Mouse (Mus musculus) hindbrain, embryonic 11.5 days (tissue): Measurements from ENCODE around the gene Dbx2. TPM values are rescaled to one million over a fixed set of nuclear protein-coding genes. Genes with fewer than 3 reads are reported as not detected.

Source experiments
- ATAC-seq: fragments of 200-750 bp; cut with Nextera tagmentation; 2 replicates; pipeline ENCODE4 v1.8.0; 2017; ENCODE audit warnings: mild to moderate bottlenecking, moderate TSS enrichment, moderate library complexity; ENCODE audit not compliant: low FRiP score
- DNase-seq: peaks from one replicate; pipeline ENCODE4 v3.0.0-alpha.2; 2015; ENCODE audit warnings: low spot score
- H3K27ac ChIP-seq: fragments of 300-500 bp; sonication (generic); 2 replicates; pipeline ENCODE4 v1.5.1; 2014; ENCODE audit warnings: mild to moderate bottlenecking, low read depth, low read length
- H3K27me3 ChIP-seq: fragments of 300-500 bp; sonication (generic); 2 replicates; pipeline ENCODE4 v1.6.1; 2014; ENCODE audit warnings: mild to moderate bottlenecking, low read length, moderate library complexity, mixed read lengths; ENCODE audit not compliant: control insufficient read depth, insufficient read depth
- H3K36me3 ChIP-seq: fragments of 300-500 bp; sonication (generic); 2 replicates; pipeline ENCODE4 v1.6.1; 2014; ENCODE audit warnings: mild to moderate bottlenecking, low read length, moderate library complexity, mixed read lengths; ENCODE audit not compliant: control insufficient read depth, insufficient read depth
- H3K4me1 ChIP-seq: fragments of 300-500 bp; sonication (generic); replicated peaks from 2 replicates; pipeline ENCODE4 v1.6.1; 2014; ENCODE audit warnings: low read length, mixed read lengths; ENCODE audit not compliant: control insufficient read depth, insufficient read depth
- H3K4me2 ChIP-seq: fragments of 300-500 bp; sonication (generic); replicated peaks from 2 replicates; pipeline ENCODE4 v1.6.1; 2014; ENCODE audit warnings: mild to moderate bottlenecking, low read depth, low read length
- H3K4me3 ChIP-seq: fragments of 300-500 bp; sonication (generic); 2 replicates; pipeline ENCODE4 v1.5.1; 2014; ENCODE audit warnings: low read depth, low read length
- H3K9ac ChIP-seq: fragments of 300-500 bp; sonication (generic); 2 replicates; pipeline ENCODE4 v1.6.1; 2014; ENCODE audit warnings: low read depth, low read length
- H3K9me3 ChIP-seq: fragments of 300-500 bp; sonication (generic); 2 replicates; pipeline ENCODE4 v1.6.1; 2016; ENCODE audit warnings: low read length; ENCODE audit not compliant: control insufficient read depth
- WGBS: fragments of 180-500 bp; shearing (Covaris S2); extraction: QIAGEN DNeasy Blood & Tissue Kit; methylation state at CpG from one replicate; pipeline ENCODE4 v1.1.7; 2014; 5-methylcytosine and 5-hydroxymethylcytosine counted together
- polyA plus RNA-seq: library from polyadenylated mRNA; unstranded; fragments of >200 nt; fragmentation: Nextera tagmentation; extraction: Ambion mirVana; gene quantifications from 2 replicates; pipeline ENCODE4 v1.2.1, GENCODE M21; 2014

Dbx2 gene
- 5.6 and 7.1 TPM in 2 replicates for polyA plus RNA-seq

DNA sequence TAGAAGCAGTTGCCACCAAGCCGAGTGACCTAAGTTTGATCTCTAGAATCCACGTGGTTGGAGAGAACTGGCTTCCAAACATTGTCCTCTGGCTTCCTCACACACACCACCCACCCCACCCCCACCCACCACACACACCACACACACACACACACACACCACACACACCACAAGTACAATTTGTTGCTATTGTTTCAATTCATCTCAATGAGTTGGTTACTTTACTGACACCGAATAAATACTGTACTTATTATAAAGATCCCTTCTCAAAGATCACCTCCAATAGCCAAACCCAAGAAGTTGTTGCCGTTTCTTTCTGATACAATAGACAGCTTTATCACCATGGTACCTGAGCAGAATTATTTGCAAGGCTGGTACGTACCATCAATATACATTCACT, at the start of gene Dbx2:
Gene Dbx2, minus strand, starts transcription at position 101 of the 400 bp plus-strand sequence.
- 81% methylated on average over 5 of the region's 5 CpGs for WGBS
- H3K4me1 ChIP-seq, result 0 out of 2 replicates have a peak, but pooled peaks cover 2% of the 10 kb centered on the region
- DNase-seq (no peak), ATAC-seq (no peak)
- no peaks in the 10 kb centered on the region for H3K9me3 ChIP-seq
- H3K36me3 ChIP-seq, result no peaks in the 10 kb centered on the region
- no peak within 1 kb of the TSS for H3K27ac ChIP-seq
- H3K9ac ChIP-seq, result no peak within 1 kb of the TSS
- H3K4me2 ChIP-seq, result peak within 1 kb of the TSS; percentile 72
- H3K4me3 ChIP-seq, result no peak within 1 kb of the TSS
- H3K27me3 ChIP-seq, result peaks cover 47% of the 10 kb centered on the region

DNA sequence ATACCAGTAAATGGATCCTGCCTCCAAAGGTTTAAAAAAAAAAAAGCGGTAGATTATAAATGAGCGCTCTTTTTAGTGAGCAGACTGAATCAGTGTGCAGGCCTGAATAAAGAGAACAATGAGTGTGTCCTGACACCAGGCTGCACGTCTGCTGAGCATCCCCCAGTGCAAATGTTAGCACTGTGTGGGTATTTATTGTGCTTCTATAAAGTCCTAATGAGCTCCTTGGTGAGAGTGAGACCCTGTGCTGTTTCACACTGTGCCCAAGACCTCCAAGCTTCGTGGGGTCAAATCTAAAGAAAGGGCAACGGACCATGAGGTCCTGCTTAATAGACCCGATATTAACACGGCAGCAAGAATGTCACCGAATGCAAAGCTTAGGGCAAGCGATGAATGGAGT, 46.4 kb upstream of the Dbx2 start:
- Histone ChIP-seq H3K4me2 (no peak overlapping the region), H3K27me3 (peaks cover 48% of the 10 kb centered on the region), H3K36me3 (no peaks in the 10 kb centered on the region), H3K4me1 (0 out of 2 replicates have a peak, but pooled peaks cover 3% of the 10 kb centered on the region), H3K9me3 (no peaks in the 10 kb centered on the region), H3K4me3 (no peak overlapping the region), H3K9ac (no peak overlapping the region), H3K27ac (no peak overlapping the region)
- peak; percentile 53 for DNase-seq
- ATAC-seq, result peak; percentile 83
- WGBS, result 24% methylated on average over 9 of the region's 9 CpGs

DNA sequence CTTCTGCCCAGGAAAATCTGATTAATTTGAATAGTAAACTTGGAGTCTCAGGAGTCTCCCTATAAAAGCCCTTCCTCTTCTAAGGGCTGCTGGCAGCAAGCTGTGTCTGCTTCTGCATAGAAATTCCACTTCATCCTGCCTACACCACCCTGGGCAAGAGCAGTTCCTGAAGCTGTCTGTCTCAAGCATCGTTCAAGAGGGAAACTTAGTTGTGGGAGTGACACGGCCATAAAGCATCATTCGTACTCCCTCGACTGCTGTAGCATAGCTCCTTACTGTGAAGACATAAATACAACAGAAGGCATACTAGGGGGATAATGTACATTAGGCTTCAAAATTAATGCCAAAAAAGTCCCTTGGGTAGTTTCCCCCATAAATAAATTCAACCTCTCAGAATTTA, 45.8 kb upstream of the Dbx2 start:
- ATAC-seq (no peak), DNase-seq (no peak)
- no peak overlapping the region for H3K4me2 ChIP-seq

DNA sequence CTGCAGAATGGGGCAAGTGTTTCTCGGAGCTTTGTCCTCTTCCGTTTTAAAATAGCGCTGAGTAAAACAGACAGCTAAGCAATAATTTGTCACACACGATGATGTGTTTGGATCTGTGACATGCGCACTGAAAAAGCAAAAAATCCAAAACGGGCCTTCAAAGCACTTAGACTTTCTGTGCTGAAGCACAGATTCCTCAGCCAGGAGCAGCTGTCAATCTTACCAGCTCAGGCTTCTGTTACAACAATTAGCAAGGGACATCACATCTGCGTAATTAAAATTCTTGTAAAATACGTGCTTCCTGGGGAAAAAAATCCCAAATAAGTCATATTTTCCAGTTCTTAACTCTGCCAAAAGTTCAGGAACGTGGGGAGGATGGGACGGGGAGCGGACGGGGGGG, 43.6 kb upstream of the Dbx2 start:
- 83% methylated on average over 12 of the region's 12 CpGs for WGBS
- no peak for DNase-seq

More for the DNA sequence above, 45.8 kb upstream of the Dbx2 start:
- Histone ChIP-seq H3K27me3 (peaks cover 48% of the 10 kb centered on the region), H3K36me3 (no peaks in the 10 kb centered on the region), H3K4me3 (no peak overlapping the region), H3K27ac (no peak overlapping the region), H3K4me1 (0 out of 2 replicates have a peak, but pooled peaks cover 3% of the 10 kb centered on the region), H3K9ac (no peak overlapping the region), H3K9me3 (no peaks in the 10 kb centered on the region)
- 33% methylated on average over 4 of the region's 4 CpGs for WGBS

DNA sequence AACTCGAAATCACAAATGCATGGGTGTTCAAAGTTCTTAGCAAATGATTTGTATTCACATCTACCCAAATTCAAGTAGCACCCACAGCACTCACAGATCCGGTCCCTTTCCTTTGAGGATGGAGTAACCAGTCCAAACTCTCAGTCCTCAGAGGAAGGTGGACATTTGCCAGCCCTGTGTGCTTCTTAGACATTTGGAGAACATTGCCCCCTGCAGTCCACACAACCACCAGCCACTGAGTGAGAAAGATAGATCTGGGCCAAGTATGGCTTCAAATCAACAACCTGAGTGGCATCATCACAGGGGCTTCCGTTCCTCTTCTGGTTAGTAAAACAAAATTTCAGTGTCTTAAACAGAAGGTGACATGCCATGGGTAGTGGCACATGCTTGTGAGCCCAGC, 38.0 kb upstream of the Dbx2 start:
- DNase-seq, result no peak
- Histone ChIP-seq H3K36me3 (no peaks in the 10 kb centered on the region), H3K4me2 (no peak overlapping the region), H3K9ac (no peak overlapping the region), H3K27me3 (peaks cover 43% of the 10 kb centered on the region), H3K4me1 (no peaks in the 10 kb centered on the region), H3K4me3 (no peak overlapping the region), H3K27ac (no peak overlapping the region), H3K9me3 (no peaks in the 10 kb centered on the region)
- 89% methylated on average over 3 of the region's 3 CpGs for WGBS
- ATAC-seq, result no peak

More for the DNA sequence above, 43.6 kb upstream of the Dbx2 start:
- Histone ChIP-seq H3K27me3 (peaks cover 55% of the 10 kb centered on the region), H3K4me3 (no peak overlapping the region), H3K9me3 (no peaks in the 10 kb centered on the region), H3K36me3 (no peaks in the 10 kb centered on the region), H3K4me1 (0 out of 2 replicates have a peak, but pooled peaks cover 3% of the 10 kb centered on the region), H3K9ac (no peak overlapping the region), H3K4me2 (no peak overlapping the region), H3K27ac (no peak overlapping the region)
- ATAC-seq, result no peak

DNA sequence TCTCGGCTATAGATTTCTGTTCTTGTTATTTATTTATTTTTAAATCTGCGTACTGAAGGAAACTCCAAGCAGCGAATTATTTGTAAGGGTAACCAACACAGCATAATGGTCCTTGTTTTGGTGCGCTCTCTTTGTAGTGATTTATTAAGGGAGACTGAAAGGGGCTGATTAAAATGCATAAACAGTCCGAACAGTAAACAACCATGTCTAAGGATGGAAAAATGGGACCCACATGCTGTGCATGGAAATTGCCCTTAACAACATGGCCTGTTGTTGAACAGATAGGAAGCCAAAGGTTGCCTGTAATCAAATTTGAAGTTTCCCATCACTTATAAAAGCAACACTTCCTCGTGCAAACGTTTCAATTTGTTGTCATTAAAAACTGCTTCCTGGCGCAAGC, 35.8 kb upstream of the Dbx2 start:
- Histone ChIP-seq H3K9me3 (no peaks in the 10 kb centered on the region), H3K4me3 (no peak overlapping the region), H3K36me3 (no peaks in the 10 kb centered on the region), H3K27ac (no peak overlapping the region), H3K4me1 (no peaks in the 10 kb centered on the region), H3K27me3 (peaks cover 37% of the 10 kb centered on the region), H3K4me2 (no peak overlapping the region), H3K9ac (no peak overlapping the region)
- DNase-seq, result peak; percentile 35
- WGBS, result 27% methylated on average over 8 of the region's 8 CpGs
- peak; percentile 54; the same call in 1 of the 2 replicates for ATAC-seq

DNA sequence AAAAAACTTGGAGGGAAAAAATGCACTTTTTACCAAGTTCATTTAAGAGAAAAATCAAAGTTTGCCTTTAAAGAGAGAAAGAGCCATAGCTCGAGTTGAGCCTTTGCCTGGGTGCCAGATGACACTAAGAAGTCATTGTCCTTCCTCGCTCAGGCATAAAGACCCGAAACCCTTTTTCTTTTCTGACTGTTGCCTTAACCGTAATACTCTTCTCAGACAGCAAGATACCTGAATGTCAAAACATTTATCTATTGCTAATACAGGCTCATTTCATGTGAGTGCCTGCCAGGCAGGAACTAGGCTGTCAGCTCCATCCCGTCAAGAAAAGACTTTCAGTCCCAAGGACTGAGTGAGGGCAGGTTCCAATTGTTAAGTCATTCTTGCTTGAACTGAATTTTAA, 35.4 kb upstream of the Dbx2 start:
- Histone ChIP-seq H3K36me3 (no peaks in the 10 kb centered on the region), H3K9ac (no peak overlapping the region), H3K4me3 (no peak overlapping the region), H3K27ac (no peak overlapping the region), H3K4me2 (no peak overlapping the region), H3K4me1 (no peaks in the 10 kb centered on the region), H3K27me3 (peaks cover 35% of the 10 kb centered on the region), H3K9me3 (no peaks in the 10 kb centered on the region)
- DNase-seq (peak; percentile 38), ATAC-seq (no peak)
- WGBS, result 21% methylated on average over 5 of the region's 5 CpGs

DNA sequence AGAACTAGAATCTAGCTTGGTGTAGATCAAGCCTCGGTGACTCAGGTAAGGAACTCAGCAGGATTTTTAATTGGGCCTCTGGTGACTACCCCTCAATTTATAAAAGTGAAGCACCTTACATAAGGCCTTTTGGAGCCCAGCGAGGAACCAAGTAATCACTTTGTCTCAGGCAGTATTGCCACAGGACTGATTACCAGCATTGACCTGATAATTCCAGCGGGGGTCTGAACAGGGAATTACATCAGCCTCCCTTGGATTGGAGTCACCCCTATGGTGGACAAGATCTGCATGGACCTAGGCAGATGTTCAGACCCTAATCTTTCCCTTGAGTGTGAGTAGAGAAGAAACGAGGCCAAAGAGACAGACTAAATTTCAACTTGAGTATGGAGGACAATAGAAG, 26.9 kb upstream of the Dbx2 start:
- Histone ChIP-seq H3K36me3 (no peaks in the 10 kb centered on the region), H3K9me3 (no peaks in the 10 kb centered on the region), H3K9ac (no peak overlapping the region), H3K4me3 (no peak overlapping the region), H3K4me1 (no peaks in the 10 kb centered on the region), H3K27me3 (no peaks in the 10 kb centered on the region), H3K4me2 (no peak overlapping the region), H3K27ac (no peak overlapping the region)
- DNase-seq (no peak), ATAC-seq (no peak)
- WGBS, result 88% methylated on average over 4 of the region's 4 CpGs

DNA sequence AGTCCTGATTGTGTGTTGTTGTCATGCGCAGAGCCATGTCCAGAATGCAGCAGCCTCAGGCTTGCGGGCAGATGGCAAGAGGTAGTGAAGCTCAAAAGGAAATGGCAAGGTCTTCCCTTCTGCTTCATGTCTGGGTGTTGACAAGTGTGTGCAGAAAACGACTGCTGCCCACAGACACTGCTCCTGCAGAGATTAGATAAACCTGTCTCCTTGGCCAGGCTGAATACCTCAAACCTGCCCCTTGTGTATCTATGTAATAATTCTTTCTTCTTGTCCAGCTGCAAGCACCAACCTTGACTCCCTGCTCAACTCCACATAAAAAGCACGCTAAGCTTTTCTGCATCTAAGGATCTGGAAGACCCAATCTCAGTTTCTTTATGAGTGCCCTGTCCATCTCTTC, 19.9 kb upstream of the Dbx2 start:
- ATAC-seq, result no peak
- Histone ChIP-seq H3K4me2 (no peak overlapping the region), H3K27ac (no peak overlapping the region), H3K27me3 (no peaks in the 10 kb centered on the region), H3K4me3 (no peak overlapping the region), H3K9ac (no peak overlapping the region), H3K9me3 (no peaks in the 10 kb centered on the region), H3K4me1 (no peaks in the 10 kb centered on the region), H3K36me3 (no peaks in the 10 kb centered on the region)
- no peak for DNase-seq
- WGBS, result 94% methylated on average over 4 of the region's 4 CpGs
